25 mouse cellular contexts compared by ENCODE assay signal in the genomic region with DNA sequence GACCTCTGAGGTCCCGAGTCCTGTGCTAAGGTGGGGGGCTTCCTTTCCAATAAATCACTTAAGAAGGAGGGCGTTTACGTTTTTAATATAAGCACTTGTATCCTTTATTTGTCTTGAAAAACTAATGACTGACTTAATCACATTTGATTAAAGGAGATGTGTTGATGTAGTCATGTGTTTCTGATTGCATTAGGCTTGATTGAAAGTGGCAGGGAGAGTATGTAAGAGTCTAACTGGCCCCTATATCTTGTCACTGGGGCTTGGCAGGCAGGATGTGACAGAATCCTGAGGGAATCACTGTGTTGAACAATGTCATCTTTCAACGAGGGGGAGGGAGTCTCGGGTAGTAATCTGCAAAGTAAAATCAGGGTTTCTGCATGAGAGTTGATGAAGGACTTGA.
"Had no signal": no experiment of that assay in that cellular context is flagged by ENCODE, and none has a peak within 500 bp of the region (broad histone marks: within the 10 kb centered on the region; RNA-seq: fewer than 3 reads in every experiment).

No protein-coding gene starts in this region.

- H3K9ac ChIP-seq: forebrain, postnatal 0 days; heart, embryonic 13.5 days; heart, embryonic 15.5 days; hindbrain, embryonic 13.5 days; hindbrain, embryonic 15.5 days; kidney, embryonic 15.5 days; limb, embryonic 12.5 days had no signal

- ATAC-seq: forebrain, postnatal 0 days; hindbrain, postnatal 0 days; intestine, embryonic 16.5 days had no signal

- H3K27ac ChIP-seq: heart, adult 2 months; heart, embryonic 13.5 days; heart, embryonic 15.5 days; hindbrain, embryonic 13.5 days; hindbrain, embryonic 15.5 days; hindbrain, postnatal 0 days; kidney, embryonic 15.5 days; kidney, postnatal 0 days; layer of hippocampus, adult 2 months; left cerebral cortex, adult 2 months; limb, embryonic 10.5 days; limb, embryonic 12.5 days had no signal

- H3K4me2 ChIP-seq: heart, embryonic 11.5 days; heart, embryonic 13.5 days; heart, embryonic 15.5 days; hindbrain, embryonic 13.5 days; hindbrain, embryonic 15.5 days; kidney, embryonic 15.5 days; limb, embryonic 12.5 days; liver, embryonic 11.5 days had no signal

- H3K9me3 ChIP-seq: heart, embryonic 13.5 days; heart, embryonic 15.5 days; hindbrain, embryonic 13.5 days; hindbrain, embryonic 15.5 days; kidney, embryonic 15.5 days; limb, embryonic 10.5 days; limb, embryonic 12.5 days had no signal

- H3K27me3 ChIP-seq: heart, embryonic 13.5 days; heart, embryonic 15.5 days; kidney, embryonic 15.5 days; limb, embryonic 12.5 days had no signal

- H3K4me3 ChIP-seq: heart, adult 2 months; heart, embryonic 13.5 days; heart, embryonic 15.5 days; hindbrain, embryonic 13.5 days; hindbrain, embryonic 15.5 days; kidney, embryonic 15.5 days; layer of hippocampus, adult 2 months; left cerebral cortex, adult 2 months; limb, embryonic 10.5 days; limb, embryonic 12.5 days had no signal

- H3K36me3 ChIP-seq: heart, embryonic 13.5 days; heart, embryonic 15.5 days; hindbrain, embryonic 13.5 days; hindbrain, embryonic 15.5 days; kidney, embryonic 15.5 days; limb, embryonic 10.5 days; limb, embryonic 12.5 days had no signal

- H3K4me1 ChIP-seq: limb, embryonic 12.5 days had no signal

- DNase-seq: forebrain, postnatal 0 days; gastrocnemius, postnatal 14 days; gastrocnemius, postnatal 36 days; heart, adult 2 months; heart, postnatal 14 days; heart, postnatal 36 days; kidney, adult 2 months; kidney, adult 9 months; kidney, postnatal 14 days; kidney, postnatal 4 days; liver had no signal
